Comparison of ENCODE assay signal across 14 mouse cellular contexts in genomic region chr10:4598916-4599315, GRCm38 (mm10). TPM values are rescaled to one million over a fixed set of nuclear protein-coding genes. Genes with fewer than 3 reads are reported as not detected.
DNase-seq lines count a peak whose midpoint lies in the region; ATAC-seq and TF ChIP-seq lines count a peak whose summit lies in the region.
"Had no signal": no experiment of that assay in that cellular context is flagged by ENCODE, and none has a peak within 500 bp of the region (broad histone marks: within the 10 kb centered on the region; RNA-seq: fewer than 3 reads in every experiment).

No protein-coding gene starts in this region.

- DNase-seq in cerebellum, postnatal 14 days, result peak; percentile 21 to 42
- DNase-seq in cerebellum, adult 9-10 months, result no peak
- peak; percentile 40 for DNase-seq in forebrain, postnatal 0 days
- no peak for DNase-seq in midbrain, embryonic 14.5 days
- peak; percentile 11 for DNase-seq in right cerebral cortex, postnatal 4 days

- no peak for TF ChIP-seq CTCF in forebrain, postnatal 0 days (IDR thresholded peaks at IDR 0.05; ENCODE audit: low read depth)

- no peak overlapping the region for H3K4me3 ChIP-seq in forebrain, postnatal 0 days (ENCODE audit: low read depth, low read length)
- H3K4me3 ChIP-seq in forebrain, embryonic 12.5 days (replicated peaks), result no peak overlapping the region
- H3K4me3 ChIP-seq in midbrain, embryonic 14.5 days (replicated peaks; ENCODE audit: low read depth, low read length), result no peak overlapping the region
- H3K4me3 ChIP-seq in midbrain, embryonic 13.5 days (replicated peaks), result no peak overlapping the region
- H3K4me3 ChIP-seq: gastrocnemius, adult 2 months; hindbrain, embryonic 15.5 days; limb, embryonic 10.5 days; liver, embryonic 15.5 days had no signal

- H3K9me3 ChIP-seq in forebrain, postnatal 0 days (ENCODE audit: low read length), result no peaks in the 10 kb centered on the region
- H3K9me3 ChIP-seq in forebrain, embryonic 12.5 days, result no peaks in the 10 kb centered on the region
- H3K9me3 ChIP-seq in midbrain, embryonic 14.5 days (ENCODE audit: control insufficient read depth, low read length), result no peaks in the 10 kb centered on the region
- H3K9me3 ChIP-seq in midbrain, embryonic 13.5 days, result no peaks in the 10 kb centered on the region
- H3K9me3 ChIP-seq: hindbrain, embryonic 15.5 days; limb, embryonic 10.5 days; liver, embryonic 15.5 days had no signal

- H3K27ac ChIP-seq in forebrain, postnatal 0 days (ENCODE audit: low read depth, low read length), result no peak overlapping the region
- no peak overlapping the region for H3K27ac ChIP-seq in forebrain, embryonic 12.5 days
- H3K27ac ChIP-seq in midbrain, embryonic 14.5 days (replicated peaks; ENCODE audit: low read depth, low read length), result no peak overlapping the region
- no peak overlapping the region for H3K27ac ChIP-seq in midbrain, embryonic 13.5 days
- H3K27ac ChIP-seq: gastrocnemius, adult 2 months; hindbrain, embryonic 15.5 days; limb, embryonic 10.5 days; liver, embryonic 15.5 days; macrophage had no signal

- H3K4me1 ChIP-seq in forebrain, postnatal 0 days (ENCODE audit: insufficient read depth), result no peaks in the 10 kb centered on the region
- no peaks in the 10 kb centered on the region for H3K4me1 ChIP-seq in forebrain, embryonic 12.5 days
- no peaks in the 10 kb centered on the region for H3K4me1 ChIP-seq in midbrain, embryonic 14.5 days (ENCODE audit: control insufficient read depth, insufficient read depth, low read length)
- no peaks in the 10 kb centered on the region for H3K4me1 ChIP-seq in midbrain, embryonic 13.5 days (replicated peaks)
- H3K4me1 ChIP-seq: hindbrain, embryonic 15.5 days; limb, embryonic 10.5 days; liver, embryonic 15.5 days had no signal

- ATAC-seq in forebrain, postnatal 0 days, result peak; percentile 86
- ATAC-seq in forebrain, embryonic 12.5 days (ENCODE audit: low FRiP score), result no peak
- 0 out of 2 replicates have a peak, but pooled peaks have one; percentile 2 for ATAC-seq in midbrain, embryonic 14.5 days (ENCODE audit: low FRiP score, low TSS enrichment)
- ATAC-seq in midbrain, embryonic 13.5 days, result no peak
- ATAC-seq in granulocyte monocyte progenitor cell, adult 5-6 weeks (replicated peaks; ENCODE audit: poor library complexity, severe bottlenecking), result no peak

- H3K4me2 ChIP-seq in forebrain, postnatal 0 days (ENCODE audit: low read depth), result no peak overlapping the region
- H3K4me2 ChIP-seq in forebrain, embryonic 12.5 days, result no peak overlapping the region
- no peak overlapping the region for H3K4me2 ChIP-seq in midbrain, embryonic 14.5 days (ENCODE audit: low read length)
- H3K4me2 ChIP-seq in midbrain, embryonic 13.5 days (replicated peaks), result no peak overlapping the region
- H3K4me2 ChIP-seq: heart, embryonic 11.5 days; hindbrain, embryonic 15.5 days; liver, embryonic 15.5 days had no signal

- no peak overlapping the region for H3K9ac ChIP-seq in forebrain, postnatal 0 days
- H3K9ac ChIP-seq in forebrain, embryonic 12.5 days, result no peak overlapping the region
- H3K9ac ChIP-seq in midbrain, embryonic 14.5 days (replicated peaks; ENCODE audit: low read length), result no peak overlapping the region
- no peak overlapping the region for H3K9ac ChIP-seq in midbrain, embryonic 13.5 days (replicated peaks)
- H3K9ac ChIP-seq: hindbrain, embryonic 15.5 days; liver, embryonic 15.5 days had no signal

- no peaks in the 10 kb centered on the region for H3K27me3 ChIP-seq in forebrain, postnatal 0 days (ENCODE audit: insufficient read depth, low read length)
- no peaks in the 10 kb centered on the region for H3K27me3 ChIP-seq in forebrain, embryonic 12.5 days
- H3K27me3 ChIP-seq in midbrain, embryonic 14.5 days (ENCODE audit: control insufficient read depth, insufficient read depth, low read length), result no peaks in the 10 kb centered on the region
- no peaks in the 10 kb centered on the region for H3K27me3 ChIP-seq in midbrain, embryonic 13.5 days
- H3K27me3 ChIP-seq: hindbrain, embryonic 15.5 days; liver, embryonic 15.5 days had no signal

- no peaks in the 10 kb centered on the region for H3K36me3 ChIP-seq in forebrain, postnatal 0 days (ENCODE audit: insufficient read depth)
- no peaks in the 10 kb centered on the region for H3K36me3 ChIP-seq in forebrain, embryonic 12.5 days (replicated peaks)
- H3K36me3 ChIP-seq in midbrain, embryonic 14.5 days (ENCODE audit: control insufficient read depth, insufficient read depth, low read length), result no peaks in the 10 kb centered on the region
- no peaks in the 10 kb centered on the region for H3K36me3 ChIP-seq in midbrain, embryonic 13.5 days
- H3K36me3 ChIP-seq: hindbrain, embryonic 15.5 days; limb, embryonic 10.5 days; liver, embryonic 15.5 days had no signal

- WGBS in forebrain, postnatal 0 days, result 70% methylated on average over 12 of the region's 12 CpGs
- WGBS in forebrain, embryonic 12.5 days, result 87% methylated on average over 12 of the region's 12 CpGs
- 87% methylated on average over 12 of the region's 12 CpGs for WGBS in midbrain, embryonic 14.5 days
- WGBS in midbrain, embryonic 13.5 days, result 87% methylated on average over 12 of the region's 12 CpGs

RNA-seq across cellular contexts. Expression of gene Esr1, which starts 12.5 kb away (rescaled TPM):
- total RNA-seq in forebrain, postnatal 0 days (2014; rRNA removed), result 1.3 and 1.8 TPM in 2 replicates
- polyA plus RNA-seq in forebrain, postnatal 0 days (2015; fragmentation: Nextera tagmentation; extraction: Ambion mirVana), result 0.84 and 1.2 TPM in 2 replicates
- 0.05 TPM in 1 of 2 replicates, not detected in the other for polyA plus RNA-seq in forebrain, embryonic 12.5 days (2016; fragmentation: Nextera tagmentation; extraction: Ambion mirVana)
- 0.27 and 0.30 TPM in 2 replicates for polyA plus RNA-seq in midbrain, embryonic 14.5 days (2014; fragmentation: Nextera tagmentation; extraction: Ambion mirVana)
- polyA plus RNA-seq in midbrain, embryonic 13.5 days (2015; fragmentation: Nextera tagmentation; extraction: Ambion mirVana), result 0.10 and 0.12 TPM in 2 replicates
- total RNA-seq in granulocyte monocyte progenitor cell, adult 5-6 weeks (2014; fragmentation: Nextera tagmentation), result 18.2 and 19.4 TPM in 2 replicates
- 14.8 and 16.9 TPM in 2 replicates for total RNA-seq in granulocyte monocyte progenitor cell, adult 5-6 weeks (2017)

Comparison
In these comparisons a context has a peak if more than half of its experiments do, and no peak if none do; other contexts are left out.
1. DNase-seq: peak in cerebellum, postnatal 14 days (2 of 2), forebrain, postnatal 0 days (single experiment) and right cerebral cortex, postnatal 4 days (single experiment); none in cerebellum, adult 9-10 months (single experiment) and midbrain, embryonic 14.5 days (single experiment).
2. ATAC-seq: peak in forebrain, postnatal 0 days (single experiment) and midbrain, embryonic 14.5 days (single experiment); none in forebrain, embryonic 12.5 days (single experiment), midbrain, embryonic 13.5 days (single experiment) and granulocyte monocyte progenitor cell, adult 5-6 weeks (single experiment).